ENCODE assay signal across 8 mouse cellular contexts in genomic region chrX:11493526-11494245, GRCm38 (mm10).
A peak's percentile ranks its signal among the peaks of the same experiment; 100 is the strongest.
DNase-seq lines count a peak whose midpoint lies in the region; ATAC-seq lines count a peak whose summit lies in the region.

No protein-coding gene starts in this region.

- no peak overlapping the region for H3K9ac ChIP-seq in liver, embryonic 11.5 days (ENCODE audit: low read depth, low read length)
- peak overlapping the region; percentile 58 for H3K9ac ChIP-seq in forebrain, embryonic 14.5 days (ENCODE audit: low read length)
- H3K9ac ChIP-seq in intestine, embryonic 15.5 days, result no peak overlapping the region
- peak overlapping the region; percentile 64 for H3K9ac ChIP-seq in neural tube, embryonic 13.5 days

- no peak for ATAC-seq in liver, embryonic 11.5 days (replicated peaks; ENCODE audit: low FRiP score)
- peak; percentile 75 for ATAC-seq in forebrain, embryonic 14.5 days
- ATAC-seq in intestine, embryonic 15.5 days, result no peak
- peak; percentile 79 for ATAC-seq in neural tube, embryonic 13.5 days (ENCODE audit: low read depth)

- H3K36me3 ChIP-seq in liver, embryonic 11.5 days (ENCODE audit: control insufficient read depth, insufficient read depth, low read length), result no peaks in the 10 kb centered on the region
- no peaks in the 10 kb centered on the region for H3K36me3 ChIP-seq in forebrain, embryonic 14.5 days (ENCODE audit: control insufficient read depth, insufficient read depth, low read length)
- no peaks in the 10 kb centered on the region for H3K36me3 ChIP-seq in intestine, embryonic 15.5 days
- no peaks in the 10 kb centered on the region for H3K36me3 ChIP-seq in neural tube, embryonic 13.5 days

- H3K9me3 ChIP-seq in liver, embryonic 11.5 days (ENCODE audit: control insufficient read depth, low read length), result no peaks in the 10 kb centered on the region
- H3K9me3 ChIP-seq in forebrain, embryonic 14.5 days (replicated peaks; ENCODE audit: control insufficient read depth, low read length), result no peaks in the 10 kb centered on the region
- no peaks in the 10 kb centered on the region for H3K9me3 ChIP-seq in intestine, embryonic 15.5 days
- H3K9me3 ChIP-seq in neural tube, embryonic 13.5 days, result no peaks in the 10 kb centered on the region

- H3K4me2 ChIP-seq in liver, embryonic 11.5 days, result peak overlapping the region; percentile 49
- H3K4me2 ChIP-seq in forebrain, embryonic 14.5 days (ENCODE audit: low read length), result peak overlapping the region; percentile 43
- H3K4me2 ChIP-seq in intestine, embryonic 15.5 days (replicated peaks), result peak overlapping the region; percentile 52
- peak overlapping the region; percentile 47 for H3K4me2 ChIP-seq in neural tube, embryonic 13.5 days

- 30% methylated on average over 19 of the region's 19 CpGs for WGBS in liver, embryonic 11.5 days
- 35% methylated on average over 19 of the region's 19 CpGs for WGBS in forebrain, embryonic 14.5 days
- WGBS in intestine, embryonic 15.5 days, result 36% methylated on average over 19 of the region's 19 CpGs
- WGBS in neural tube, embryonic 13.5 days, result 29% methylated on average over 19 of the region's 19 CpGs

- no peak for DNase-seq in liver, embryonic 11.5 days (ENCODE audit: low spot score)
- DNase-seq in liver, result no peak
- DNase-seq in forebrain, embryonic 14.5 days (ENCODE audit: low spot score), result peak; percentile 54
- no peak for DNase-seq in adrenal gland, postnatal 4 days (ENCODE audit: low spot score in 2 of 2)
- DNase-seq in yolk sac, embryonic 10.5 days (ENCODE audit: low spot score), result no peak
- no peak for DNase-seq in cerebellum, adult 11-12 months

- H3K4me1 ChIP-seq in liver, embryonic 11.5 days (replicated peaks; ENCODE audit: control insufficient read depth, insufficient read depth, low read length), result no peaks in the 10 kb centered on the region; the same call in 1 of the 2 replicates
- H3K4me1 ChIP-seq in forebrain, embryonic 14.5 days (ENCODE audit: control insufficient read depth, insufficient read depth, low read length), result peaks cover 34% of the 10 kb centered on the region
- no peaks in the 10 kb centered on the region for H3K4me1 ChIP-seq in intestine, embryonic 15.5 days (replicated peaks)
- H3K4me1 ChIP-seq in neural tube, embryonic 13.5 days (replicated peaks), result peaks cover 40% of the 10 kb centered on the region

- H3K27me3 ChIP-seq in liver, embryonic 11.5 days (replicated peaks; ENCODE audit: control insufficient read depth, insufficient read depth, low read length), result peaks cover 39% of the 10 kb centered on the region
- H3K27me3 ChIP-seq in forebrain, embryonic 14.5 days (replicated peaks; ENCODE audit: control insufficient read depth, insufficient read depth, low read length), result no peaks in the 10 kb centered on the region
- peaks cover 7% of the 10 kb centered on the region; the same call in 1 of the 2 replicates for H3K27me3 ChIP-seq in intestine, embryonic 15.5 days (replicated peaks)
- H3K27me3 ChIP-seq in neural tube, embryonic 13.5 days, result 0 out of 2 replicates have a peak, but pooled peaks cover 5% of the 10 kb centered on the region

- H3K4me3 ChIP-seq in liver, embryonic 11.5 days (ENCODE audit: low read depth, low read length), result no peak overlapping the region
- no peak overlapping the region for H3K4me3 ChIP-seq in forebrain, embryonic 14.5 days (ENCODE audit: low read depth, low read length)
- no peak overlapping the region for H3K4me3 ChIP-seq in intestine, embryonic 15.5 days (replicated peaks)
- no peak overlapping the region for H3K4me3 ChIP-seq in neural tube, embryonic 13.5 days

- no peak overlapping the region for H3K27ac ChIP-seq in liver, embryonic 11.5 days (ENCODE audit: low read depth, low read length)
- peak overlapping the region; percentile 97 for H3K27ac ChIP-seq in forebrain, embryonic 14.5 days (ENCODE audit: low read depth, low read length)
- peak overlapping the region; percentile 60 for H3K27ac ChIP-seq in intestine, embryonic 15.5 days
- H3K27ac ChIP-seq in neural tube, embryonic 13.5 days (replicated peaks), result peak overlapping the region; percentile 92

Comparison
In these comparisons a context has a peak if more than half of its experiments do, and no peak if none do; other contexts are left out.
1. ATAC-seq: peak in forebrain, embryonic 14.5 days (single experiment) and neural tube, embryonic 13.5 days (single experiment); none in liver, embryonic 11.5 days (single experiment) and intestine, embryonic 15.5 days (single experiment).
2. H3K9ac ChIP-seq: peak in forebrain, embryonic 14.5 days (single experiment) and neural tube, embryonic 13.5 days (single experiment); none in liver, embryonic 11.5 days (single experiment) and intestine, embryonic 15.5 days (single experiment).
3. Peak in every context shown above with its lines, with median percentiles within 50 percentile points of each other: H3K4me2 ChIP-seq.